Mouse (Mus musculus): ENCODE measurements at regions not wholly inside any gene's neighbourhood (a gene's known extent, or its start where the extent isn't known, plus 50 kb on each side); places are given as distances from the start of the nearest gene placed in this dataset.

GRCm38 (mm10) chr3:38360421-38360921, 124.2 kb downstream of the Ankrd50 start (continued):
- TF ChIP-seq EP300 (IDR thresholded peaks at IDR 0.05; ENCODE audit: low read depth in 1 of 2, low read length in 2 of 2) (no peak), MYB (IDR thresholded peaks at IDR 0.05; ENCODE audit: low read depth, low read length) (no peak), GABPA (IDR thresholded peaks at IDR 0.05; ENCODE audit: low read depth, low read length) (no peak)

GRCm38 (mm10) chr3:38357905-38358491, 126.6 kb downstream of the Ankrd50 start:
- no peak for TF ChIP-seq RAD21 (IDR thresholded peaks at IDR 0.05; ENCODE audit: low read depth, low read length)
- TF ChIP-seq ZMIZ1 (IDR thresholded peaks at IDR 0.05; ENCODE audit: low read depth, low read length): no peak
- no peak for TF ChIP-seq TAL1 (IDR thresholded peaks at IDR 0.05; ENCODE audit: low read length)
- TF ChIP-seq MYC (IDR thresholded peaks at IDR 0.05; ENCODE audit: low read depth, low read length): no peak
- TF ChIP-seq JUND (IDR thresholded peaks at IDR 0.05; ENCODE audit: low read depth, low read length): no peak
- no peak for TF ChIP-seq MAX (IDR thresholded peaks at IDR 0.05; ENCODE audit: low read length)
- TF ChIP-seq ZKSCAN1 (IDR thresholded peaks at IDR 0.05; ENCODE audit: low read depth, low read length): no peak
- TF ChIP-seq MYB (IDR thresholded peaks at IDR 0.05; ENCODE audit: low read depth, low read length): no peak
- TF ChIP-seq CHD1 (IDR thresholded peaks at IDR 0.05; ENCODE audit: low read depth, low read length): no peak
- TF ChIP-seq GATA1 (IDR thresholded peaks at IDR 0.05; ENCODE audit: low read depth, low read length): no peak
- no peak for TF ChIP-seq NELFE (IDR thresholded peaks at IDR 0.05; ENCODE audit: low read depth, low read length)
- TF ChIP-seq E2F4 (IDR thresholded peaks at IDR 0.05; ENCODE audit: borderline replicate concordance, low read depth, low read length): no peak
- no peaks in the 10 kb centered on the region for H3K9me3 ChIP-seq (replicated peaks; ENCODE audit: insufficient read depth, low read length)
- H3K4me1 ChIP-seq (ENCODE audit: control insufficient read depth in 1 of 2, insufficient read depth in 2 of 2, low read length in 2 of 2): no peaks in the 10 kb centered on the region
- no peaks in the 10 kb centered on the region for H3K27me3 ChIP-seq (ENCODE audit: control insufficient read depth in 1 of 2, insufficient read depth in 2 of 2, low read length in 2 of 2)
- no peaks in the 10 kb centered on the region for H3K36me3 ChIP-seq (ENCODE audit: control insufficient read depth in 1 of 2, insufficient read depth in 2 of 2, low read length in 2 of 2)
- H3K27ac ChIP-seq (ENCODE audit: control insufficient read depth, low read depth, low read length): no peak overlapping the region
- no peak overlapping the region for H3K4me3 ChIP-seq (ENCODE audit: control insufficient read depth in 1 of 2, insufficient read depth in 1 of 2, low read depth in 2 of 2, low read length in 2 of 2)
- no peaks in the 10 kb centered on the region for H3K79me2 ChIP-seq (ENCODE audit: control insufficient read depth, insufficient read depth, low read length, poor library complexity)
- no peak for DNase-seq (ENCODE audit: low read depth, low spot score)
- H3K9ac ChIP-seq (ENCODE audit: control insufficient read depth, low read depth, low read length, poor library complexity, severe bottlenecking): no peak overlapping the region

GRCm38 (mm10) chr3:38344283-38344682, 140.4 kb downstream of the Ankrd50 start:
- H3K9ac ChIP-seq (ENCODE audit: control insufficient read depth, low read depth, low read length, poor library complexity, severe bottlenecking): no peak overlapping the region
- no peaks in the 10 kb centered on the region for H3K4me1 ChIP-seq (ENCODE audit: control insufficient read depth in 1 of 2, insufficient read depth in 2 of 2, low read length in 2 of 2)
- TF ChIP-seq GATA1 (IDR thresholded peaks at IDR 0.05; ENCODE audit: low read depth, low read length): no peak
- no peak for TF ChIP-seq CHD1 (IDR thresholded peaks at IDR 0.05; ENCODE audit: low read depth, low read length)
- TF ChIP-seq SMC3 (IDR thresholded peaks at IDR 0.05; ENCODE audit: low read depth, low read length): no peak
- no peak for TF ChIP-seq SIN3A (IDR thresholded peaks at IDR 0.05; ENCODE audit: low read length)
- TF ChIP-seq TCF12 (IDR thresholded peaks at IDR 0.05; ENCODE audit: low read depth, low read length): no peak
- TF ChIP-seq POLR2A (IDR thresholded peaks at IDR 0.05; ENCODE audit: control insufficient read depth in 1 of 2, insufficient read depth in 1 of 2, low read depth in 1 of 2, low read length in 2 of 2, poor library complexity in 1 of 2): no peak
- no peak for TF ChIP-seq ZC3H11A (IDR thresholded peaks at IDR 0.05; ENCODE audit: low read depth, low read length)
- TF ChIP-seq ZMIZ1 (IDR thresholded peaks at IDR 0.05; ENCODE audit: low read depth, low read length): no peak
- TF ChIP-seq UBTF (IDR thresholded peaks at IDR 0.05; ENCODE audit: borderline replicate concordance, insufficient read depth, low read depth, low read length): no peak
- TF ChIP-seq MYB (IDR thresholded peaks at IDR 0.05; ENCODE audit: low read depth, low read length): no peak
- TF ChIP-seq USF2 (IDR thresholded peaks at IDR 0.05; ENCODE audit: borderline replicate concordance in 1 of 2, insufficient read depth in 1 of 2, low read depth in 1 of 2, low read length in 2 of 2): no peak
- H3K79me2 ChIP-seq (ENCODE audit: control insufficient read depth, insufficient read depth, low read length, poor library complexity): no peaks in the 10 kb centered on the region
- no peaks in the 10 kb centered on the region for H3K36me3 ChIP-seq (ENCODE audit: control insufficient read depth in 1 of 2, insufficient read depth in 2 of 2, low read length in 2 of 2)
- H3K27ac ChIP-seq (ENCODE audit: control insufficient read depth, low read depth, low read length): no peak overlapping the region
- no peaks in the 10 kb centered on the region for H3K9me3 ChIP-seq (replicated peaks; ENCODE audit: insufficient read depth, low read length)
- DNase-seq (ENCODE audit: low read depth, low spot score): peak; percentile 18
- H3K27me3 ChIP-seq (ENCODE audit: control insufficient read depth in 1 of 2, insufficient read depth in 2 of 2, low read length in 2 of 2): no peaks in the 10 kb centered on the region
- no peak overlapping the region for H3K4me3 ChIP-seq (ENCODE audit: control insufficient read depth in 1 of 2, insufficient read depth in 1 of 2, low read depth in 2 of 2, low read length in 2 of 2)
